Mouse (Mus musculus) left cerebral cortex, adult 9 months (tissue): ENCODE measurements around the gene Adcy9.
A peak's percentile ranks its signal among the peaks of the same experiment; 100 is the strongest.
"Not testable (repeated sequence)": the region's sequence is repeated elsewhere in the genome, so short reads cannot be mapped to it uniquely, and the experiment has no call there.

Source experiments
- DNase-seq, 2 experiments: peaks; one replicate each; pipeline ENCODE4 v3.0.0; 2022; ENCODE audit warnings: low spot score in 2 of 2

The Adcy9 gene

DNA sequence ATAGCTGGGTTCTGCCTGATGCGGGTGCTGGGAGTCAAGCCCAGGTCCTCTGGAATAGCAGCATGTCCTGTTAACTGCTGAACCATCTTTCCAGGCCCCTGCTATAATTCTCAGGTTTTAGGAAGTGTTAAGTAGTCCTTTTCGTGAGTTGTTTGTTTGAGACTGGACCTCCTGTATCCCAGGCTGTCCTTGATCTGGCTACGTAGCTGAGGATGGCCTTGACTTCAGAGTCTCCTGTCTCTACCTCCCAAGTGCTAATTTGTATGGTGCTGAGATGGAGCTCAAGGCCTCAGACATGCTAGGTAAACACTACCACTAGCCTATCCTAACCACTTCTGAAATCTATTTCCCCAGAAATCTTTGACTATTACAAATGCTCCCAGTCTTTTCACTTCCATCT, 37.9 kb downstream of the Adcy9 start:
- no peak for DNase-seq

DNA sequence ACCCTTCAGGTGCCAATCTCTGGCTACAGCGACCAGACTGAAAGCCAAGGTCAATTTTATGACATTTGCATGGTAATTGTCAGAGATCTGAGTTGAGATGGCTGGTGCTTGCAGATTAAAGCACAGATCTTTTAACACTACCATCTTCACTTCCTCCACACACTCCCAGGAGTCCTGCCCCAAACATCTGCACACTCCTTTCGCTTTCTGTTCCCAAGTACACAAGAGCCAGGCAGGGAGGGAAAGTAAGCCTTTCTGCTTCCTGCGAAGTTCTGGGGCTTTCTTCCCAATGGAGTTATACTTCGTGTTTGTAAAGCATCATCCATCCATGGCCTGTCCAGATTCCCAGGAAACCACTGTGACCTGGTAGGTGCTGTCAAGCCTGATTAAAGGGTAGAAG, 38.8 kb downstream of the Adcy9 start:
- DNase-seq = no peak

DNA sequence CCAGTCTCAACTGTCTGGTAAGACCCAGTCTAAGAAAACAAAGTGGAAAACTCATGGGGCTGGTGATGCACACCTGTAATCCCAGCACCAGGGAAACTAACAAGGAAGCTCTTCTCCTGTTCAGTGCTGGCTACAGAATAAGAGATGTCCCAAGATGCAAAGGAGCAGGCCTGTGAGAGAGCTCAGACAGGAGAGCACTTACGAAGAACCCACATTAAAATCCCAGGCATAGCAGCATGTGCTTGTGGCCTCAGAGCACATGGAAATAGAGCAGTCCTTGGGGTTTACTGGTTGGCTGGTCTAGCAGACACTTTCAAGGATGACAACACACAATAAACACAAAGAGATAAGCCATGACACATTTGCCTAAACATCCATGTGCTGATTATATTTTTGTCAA, 41.5 kb downstream of the Adcy9 start:
- no peak for DNase-seq

DNA sequence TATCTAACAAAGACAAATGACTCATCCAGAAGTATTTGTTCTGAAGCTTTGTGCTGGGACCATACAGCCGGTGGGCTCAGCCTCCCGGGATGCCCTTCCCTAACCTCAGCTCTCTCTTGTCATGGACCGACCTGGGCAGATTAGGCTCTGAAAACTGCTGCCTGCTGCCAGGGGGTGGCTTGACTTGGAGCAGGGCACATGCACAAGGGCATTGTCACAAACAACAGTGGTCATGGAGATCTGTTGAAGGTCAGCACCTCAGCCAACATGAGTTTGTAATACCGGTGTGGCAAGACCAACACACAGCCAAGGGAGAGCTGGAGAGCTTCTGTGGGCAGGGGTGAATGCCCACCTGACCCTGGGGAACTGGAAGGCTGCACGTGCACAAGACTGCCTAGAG, 42.7 kb downstream of the Adcy9 start:
- no peak for DNase-seq

DNA sequence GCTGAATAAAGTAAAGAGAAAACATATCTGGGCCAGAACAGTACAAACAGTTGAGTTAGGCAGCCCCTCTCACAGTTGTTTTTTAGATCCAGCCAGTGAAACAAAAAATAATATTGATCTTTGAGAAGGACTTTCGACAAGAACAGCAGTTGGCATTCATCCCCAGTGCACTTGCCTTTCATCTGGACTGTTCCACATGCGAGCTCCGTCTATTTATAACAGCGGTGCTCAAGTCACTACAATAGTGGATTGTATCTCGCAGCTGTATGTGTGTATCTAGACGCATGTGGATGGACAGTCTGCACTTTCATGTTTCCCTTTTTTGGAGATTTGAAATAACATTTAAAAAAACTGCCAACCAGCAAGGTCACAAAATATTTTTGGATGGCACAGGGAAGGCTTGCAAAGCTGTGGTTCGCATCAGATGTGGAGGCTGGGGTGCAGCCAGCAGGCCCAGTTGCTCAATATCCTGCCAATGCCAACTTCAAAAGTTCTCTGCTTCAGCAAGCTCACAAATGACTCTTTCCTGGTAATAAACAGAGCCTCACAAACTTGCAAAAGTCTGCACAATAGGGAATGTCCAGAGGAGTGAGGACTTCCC, 45.4 kb downstream of the Adcy9 start:
- DNase-seq = peak in 1 of 2 experiments; percentile 37

DNA sequence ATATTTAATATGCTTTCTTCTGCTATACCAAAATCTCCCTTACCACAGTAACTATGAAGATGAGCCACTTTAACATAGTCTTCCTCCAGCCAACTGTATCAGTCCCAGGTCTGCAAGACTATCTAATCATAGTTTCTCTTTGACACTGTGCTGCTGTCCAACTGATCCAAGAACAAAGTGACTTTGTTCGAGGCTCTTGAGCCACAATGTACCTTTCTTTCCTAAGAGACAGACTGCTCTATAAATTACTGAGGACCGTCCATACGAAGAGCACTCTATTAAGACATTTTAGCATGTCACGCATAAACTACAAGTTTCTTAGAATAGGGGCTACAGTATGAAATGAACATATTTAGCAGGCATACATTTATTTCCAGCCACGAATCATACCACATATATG, 46.0 kb downstream of the Adcy9 start:
- DNase-seq = no peak

DNA sequence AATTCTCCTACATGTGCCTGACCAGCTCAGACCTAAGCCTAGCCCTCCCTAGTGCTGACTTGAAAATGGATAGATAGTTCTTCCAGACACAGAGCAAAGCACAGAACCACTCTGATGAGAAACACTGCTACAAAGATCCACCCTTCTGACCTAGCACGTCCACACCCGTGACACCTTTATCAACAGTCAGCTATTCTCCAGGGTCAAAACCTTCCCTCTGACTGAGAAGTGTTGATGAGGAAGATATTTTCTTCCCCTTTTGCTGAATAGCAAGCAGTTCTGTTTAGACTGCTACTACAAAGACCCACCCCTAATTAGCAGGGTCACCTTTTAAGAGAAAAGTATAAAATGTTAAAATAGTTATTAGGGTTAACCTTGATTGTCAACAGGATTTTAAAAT, 49.3 kb downstream of the Adcy9 start:
- DNase-seq = no peak

DNA sequence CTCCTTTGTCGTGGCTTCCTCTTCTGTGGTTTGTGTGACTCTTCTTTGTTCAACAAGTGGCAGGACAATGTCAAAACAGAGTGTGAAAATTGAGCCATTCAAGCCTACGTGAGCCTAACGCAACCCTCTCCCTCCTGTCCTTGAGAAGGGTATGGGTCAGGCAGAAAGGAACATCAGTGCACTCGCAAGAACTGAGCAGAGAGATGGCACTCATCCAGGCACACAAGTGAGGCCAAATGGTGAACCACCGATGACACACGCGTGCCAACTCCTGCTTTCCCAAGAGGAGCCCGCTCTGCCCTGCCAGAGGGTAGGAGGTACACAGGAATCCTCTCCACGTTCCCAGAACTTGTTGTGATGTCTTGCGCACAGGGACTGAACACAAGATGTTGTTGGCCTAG, 50.2 kb downstream of the Adcy9 start:
- no peak for DNase-seq

DNA sequence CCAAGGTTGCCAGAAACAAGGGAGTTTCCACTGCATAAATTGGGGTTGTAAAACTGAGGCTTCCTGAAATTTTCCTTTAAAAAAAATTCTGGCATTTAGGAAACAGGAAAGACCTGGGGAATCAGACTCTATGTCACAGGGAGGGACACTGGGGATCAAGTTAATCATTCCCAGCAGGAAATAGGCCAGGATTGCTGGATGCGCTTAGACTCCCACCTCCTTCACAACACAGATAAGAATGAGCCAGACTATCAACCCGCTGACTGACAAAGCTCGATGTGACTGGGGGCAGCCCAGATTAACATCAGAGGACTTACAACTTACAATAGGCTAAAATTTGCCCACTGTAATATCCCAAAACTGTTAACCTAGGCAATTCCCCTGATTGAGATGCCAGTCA, 52.4 kb downstream of the Adcy9 start:
- no peak for DNase-seq

DNA sequence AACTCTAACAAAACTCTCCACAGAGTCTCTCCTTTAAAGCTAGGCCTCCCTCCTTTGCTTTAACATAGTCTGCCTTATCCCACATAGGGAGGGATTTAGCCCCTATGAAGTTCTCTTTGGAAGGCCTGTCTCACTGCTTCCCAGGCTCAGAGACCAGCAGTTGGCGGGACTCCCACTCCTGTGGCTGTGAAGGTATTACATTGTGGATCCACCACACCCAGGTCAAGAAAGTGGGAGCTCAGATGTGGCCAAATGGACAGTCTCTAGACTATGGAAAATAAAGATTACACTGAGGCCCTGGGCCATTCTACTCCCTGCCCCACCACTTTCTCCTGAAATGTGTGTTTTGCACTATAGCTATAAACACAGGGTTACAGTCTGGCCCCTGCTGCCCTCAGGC, 53.0 kb downstream of the Adcy9 start:
- DNase-seq = no peak

DNA sequence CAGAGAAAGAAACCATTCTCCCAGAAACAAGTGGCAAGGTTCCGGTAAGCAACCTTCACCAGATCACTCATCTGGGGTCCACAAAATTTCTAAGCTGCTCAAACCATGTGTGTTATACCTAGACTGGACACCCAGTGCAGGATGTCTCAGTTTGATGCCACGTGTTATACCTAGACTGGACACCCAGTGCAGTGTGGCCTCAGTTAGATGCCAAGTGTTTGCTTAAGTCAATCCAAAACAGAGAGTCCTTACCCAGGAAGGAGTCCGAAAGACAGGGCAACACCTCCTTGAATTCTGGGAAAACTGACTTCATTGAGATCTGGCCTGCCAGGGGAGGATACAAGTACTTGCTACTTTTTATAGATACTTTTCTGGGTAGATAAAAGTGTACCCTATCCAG, 53.6 kb downstream of the Adcy9 start:
- DNase-seq = no peak

DNA sequence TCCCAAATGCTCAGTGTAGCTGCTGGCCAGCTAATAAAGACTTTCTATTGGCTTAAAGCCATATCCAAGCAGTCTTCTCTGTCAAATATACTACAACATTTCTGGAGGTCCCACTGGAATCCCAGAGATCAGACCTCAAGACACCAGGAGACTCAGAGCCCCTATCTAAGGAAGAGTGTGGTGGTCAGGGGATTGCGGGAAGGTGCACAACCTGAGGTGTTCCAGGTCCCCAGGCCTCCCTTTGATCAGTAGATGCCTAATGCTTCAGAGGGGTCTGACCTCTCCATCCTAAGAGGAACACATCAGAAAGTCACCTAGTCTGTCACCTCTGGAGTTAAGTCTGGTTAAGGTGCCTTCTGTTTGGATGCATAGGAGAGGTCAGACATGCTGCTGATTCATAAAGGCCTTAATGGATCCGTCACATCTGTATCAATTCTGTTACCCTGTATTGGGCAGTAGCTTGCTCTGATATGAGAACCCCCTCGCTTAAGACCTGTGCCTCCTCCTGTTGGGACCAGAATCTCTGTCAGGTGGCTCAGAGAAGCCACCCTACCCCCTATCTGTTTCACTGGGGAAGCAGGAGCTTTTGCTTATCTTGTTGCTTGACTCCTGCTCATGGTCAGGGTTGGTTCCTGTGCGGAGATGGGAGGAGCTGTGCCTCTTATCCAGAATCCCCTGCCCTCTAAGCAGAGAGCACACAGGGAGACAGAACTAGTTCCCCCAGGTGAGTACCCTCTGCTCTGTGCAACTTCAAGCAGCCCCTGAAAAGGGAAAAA, 56.8 kb downstream of the Adcy9 start:
- DNase-seq = no peak

DNA sequence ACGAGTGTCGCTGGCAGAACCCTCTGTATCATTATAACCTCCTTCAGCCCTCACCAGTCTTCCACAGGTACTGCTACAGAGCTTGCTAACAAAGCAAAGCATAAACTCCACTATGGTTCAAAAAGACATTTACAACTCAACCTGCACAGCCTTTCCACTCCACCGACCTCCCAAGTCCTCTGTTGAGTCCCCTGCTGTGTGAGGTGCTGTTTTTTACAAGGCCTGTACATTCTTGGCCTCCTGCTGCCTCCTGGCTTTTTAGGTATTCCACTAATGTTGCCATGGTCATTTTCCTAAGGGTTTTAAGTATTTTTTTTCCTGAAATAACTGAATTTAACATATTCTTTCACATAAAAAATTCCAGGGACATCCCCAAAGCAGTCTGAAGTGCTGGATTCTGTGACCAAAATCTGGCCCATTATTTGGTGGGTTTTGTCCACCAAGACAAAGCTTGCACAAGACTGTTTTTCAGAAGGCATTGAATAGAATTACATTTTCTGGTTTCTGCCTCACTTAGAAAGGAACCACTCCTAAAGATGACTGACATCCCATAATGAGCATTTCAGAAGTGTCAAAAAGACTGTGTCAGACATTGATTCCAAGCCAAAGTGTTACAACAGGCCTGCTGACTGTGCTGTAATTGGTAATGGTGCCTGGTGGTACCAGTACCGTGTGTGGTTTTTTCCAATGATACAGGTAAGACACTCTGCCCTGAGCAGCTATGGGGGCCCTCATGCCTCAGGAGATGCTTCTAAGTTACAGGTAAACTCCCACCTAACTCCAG, 64.8 kb downstream of the Adcy9 start:
- no peak for DNase-seq

DNA sequence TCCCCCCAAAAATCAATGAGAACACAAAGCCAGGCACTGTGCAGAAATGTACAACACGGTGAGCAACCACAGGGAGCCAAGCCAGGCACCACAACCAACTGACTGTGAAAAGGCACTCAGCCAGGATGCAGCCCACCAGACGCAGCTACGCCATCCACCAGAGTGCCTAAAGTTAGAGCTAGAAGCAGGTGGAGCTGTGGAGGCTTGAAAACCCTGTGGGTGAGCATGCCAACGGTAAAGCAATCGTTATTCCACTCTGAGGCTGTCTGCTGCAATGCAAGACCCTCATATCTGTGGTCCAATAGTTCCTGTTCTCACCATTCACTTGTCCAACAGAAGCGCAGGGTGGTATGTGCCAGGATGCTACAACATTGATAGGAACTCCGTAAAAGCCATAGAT, 77.7 kb downstream of the Adcy9 start:
- peak in 1 of 2 experiments; percentile 72 for DNase-seq

DNA sequence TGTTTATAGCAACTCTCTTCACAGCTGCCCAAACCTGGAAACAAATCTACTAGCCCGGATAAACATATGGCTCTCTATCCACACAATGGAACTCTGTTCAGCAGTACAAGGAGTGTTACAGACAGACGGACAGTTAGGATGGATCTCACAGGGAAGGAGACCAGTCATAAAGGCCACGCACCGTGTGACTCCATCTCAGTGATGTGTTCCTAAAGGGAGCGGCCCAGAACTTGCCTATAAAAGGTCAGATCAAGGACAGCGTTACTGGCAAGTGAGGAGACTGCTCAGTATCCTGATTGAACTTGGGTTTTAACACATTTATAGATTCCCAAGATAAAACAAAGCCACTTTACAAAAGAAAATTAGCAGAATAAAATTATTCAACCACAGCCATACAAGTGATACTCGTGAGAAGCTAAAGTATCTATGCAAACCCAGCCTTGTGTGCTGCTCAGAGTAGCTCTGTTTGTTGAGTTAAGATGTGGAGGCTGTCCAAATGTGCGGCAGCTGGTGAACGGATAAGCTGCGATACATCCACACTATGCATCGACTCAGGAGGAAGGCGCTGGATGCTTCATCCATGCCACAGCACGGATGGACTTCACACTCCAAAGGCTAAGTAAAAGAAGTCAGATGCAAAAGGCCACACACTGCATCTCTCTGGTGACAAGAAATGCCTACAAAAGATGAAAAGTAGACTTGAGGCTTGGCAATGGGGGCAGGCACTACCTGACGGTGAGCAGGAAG, 78.8 kb downstream of the Adcy9 start:
- peak in 1 of 2 experiments; percentile 57 for DNase-seq

DNA sequence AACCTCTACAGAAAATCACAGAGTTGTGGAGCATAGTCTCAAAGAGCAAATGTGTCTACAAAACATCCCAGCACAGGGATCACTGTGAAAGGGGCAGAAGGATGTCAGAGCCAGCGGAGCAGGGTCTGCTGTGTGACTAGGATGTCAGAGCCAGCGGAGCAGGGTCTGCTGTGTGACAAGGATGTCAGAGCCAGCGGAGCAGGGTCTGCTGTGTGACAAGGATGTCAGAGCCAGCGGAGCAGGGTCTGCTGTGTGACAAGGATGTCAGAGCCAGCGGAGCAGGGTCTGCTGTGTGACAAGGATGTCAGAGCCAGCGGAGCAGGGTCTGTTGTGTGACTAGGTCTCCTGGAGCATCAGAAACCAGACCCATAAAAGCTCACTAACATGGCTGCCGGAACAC, 81.1 kb downstream of the Adcy9 start:
- DNase-seq = not testable (repeated sequence)

DNA sequence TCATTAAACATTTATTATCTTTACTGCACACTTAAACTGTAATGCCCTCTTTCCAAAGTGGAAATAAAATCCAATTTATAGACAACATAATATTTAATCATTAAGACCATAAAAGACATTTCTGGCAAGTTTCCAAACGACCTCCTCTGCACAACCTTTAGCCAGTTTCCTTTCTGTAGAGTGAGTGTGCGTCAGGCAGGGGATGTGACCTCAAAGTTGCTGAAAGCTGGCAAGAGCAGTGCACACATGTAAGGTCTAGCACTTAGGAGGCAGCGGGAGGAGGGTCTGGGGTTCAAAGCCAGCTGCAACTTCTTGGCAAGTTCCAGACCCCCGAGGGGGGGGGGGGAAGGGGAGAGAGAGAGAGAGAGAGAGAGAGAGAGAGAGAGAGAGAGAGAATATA, 83.0 kb downstream of the Adcy9 start:
- DNase-seq = no peak

DNA sequence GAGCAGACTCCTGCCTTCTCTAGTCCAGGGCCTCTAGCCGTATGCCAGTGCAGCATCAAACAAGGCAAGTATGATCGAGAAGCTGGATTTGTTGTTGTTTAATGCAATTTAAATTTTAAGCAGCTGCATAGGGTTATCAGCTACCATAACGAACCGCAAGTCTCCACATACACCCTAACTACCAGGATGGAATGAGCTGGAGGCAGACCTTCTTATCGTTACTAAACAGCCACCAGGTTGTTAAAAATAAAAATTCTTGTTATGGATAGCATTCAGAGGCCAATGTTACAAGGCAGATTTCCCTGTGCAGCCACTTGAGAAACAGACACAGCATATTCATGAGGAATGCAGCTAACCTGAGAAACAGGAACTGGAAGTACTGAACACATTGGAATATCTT, 86.5 kb downstream of the Adcy9 start:
- no peak for DNase-seq

DNA sequence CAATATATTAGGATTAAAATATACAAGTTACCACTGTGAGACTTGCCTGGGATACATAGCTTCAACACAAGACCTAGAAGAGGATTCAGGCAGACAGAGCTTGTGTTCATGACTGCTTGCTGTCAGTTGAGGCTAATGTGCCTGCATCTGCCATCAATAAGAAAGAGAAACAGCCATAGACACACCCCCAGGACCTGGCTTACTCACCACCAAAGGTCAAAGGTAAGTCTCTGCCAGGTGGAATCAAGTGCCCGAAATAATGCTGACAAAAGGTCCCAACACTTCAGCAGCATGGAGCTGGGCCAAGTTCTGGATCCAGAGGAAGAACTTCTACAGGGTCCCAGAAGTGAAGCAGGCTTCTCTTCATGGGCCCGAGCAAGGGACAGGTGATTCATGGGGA, 86.9 kb downstream of the Adcy9 start:
- no peak for DNase-seq

DNA sequence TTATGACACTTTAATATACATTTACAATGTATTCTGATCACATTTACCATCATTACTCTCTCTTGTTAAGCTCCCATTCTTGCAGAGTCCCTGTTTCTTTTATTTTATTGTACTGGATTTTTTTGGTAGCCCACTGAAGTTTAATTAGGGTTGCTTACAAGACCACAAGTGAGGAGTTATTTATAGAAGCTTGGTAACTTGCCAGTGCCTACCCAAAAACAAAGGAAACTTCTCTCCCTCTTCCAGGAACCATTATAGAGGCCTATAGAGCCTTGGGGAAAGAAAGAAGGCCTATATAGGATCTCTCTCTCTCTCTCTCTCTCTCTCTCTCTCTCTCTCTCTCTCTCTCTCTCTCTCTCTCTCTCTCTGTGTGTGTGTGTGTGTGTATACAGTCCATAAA, 93.2 kb downstream of the Adcy9 start:
- DNase-seq = no peak

DNA sequence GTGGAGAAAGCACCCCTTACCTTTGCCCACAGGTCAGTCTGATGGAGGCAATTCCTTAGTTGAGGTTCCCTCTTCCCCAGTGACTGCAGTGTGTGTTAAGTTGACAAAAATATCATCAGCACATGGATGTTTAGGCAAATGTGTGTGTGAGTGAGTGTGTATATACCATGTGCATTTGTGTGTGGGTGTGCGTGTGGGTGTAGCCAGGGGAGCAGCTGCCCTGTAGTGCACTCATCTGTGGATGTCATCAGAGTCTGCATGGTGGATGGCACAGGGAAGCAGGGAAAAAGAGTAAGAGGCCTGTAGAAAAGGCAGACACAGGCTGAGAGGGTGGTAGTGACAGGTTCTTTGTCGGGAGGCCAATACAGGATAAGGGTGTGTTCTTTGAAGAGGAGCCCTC, 94.5 kb downstream of the Adcy9 start:
- DNase-seq = peak in 1 of 2 experiments; percentile 51

DNA sequence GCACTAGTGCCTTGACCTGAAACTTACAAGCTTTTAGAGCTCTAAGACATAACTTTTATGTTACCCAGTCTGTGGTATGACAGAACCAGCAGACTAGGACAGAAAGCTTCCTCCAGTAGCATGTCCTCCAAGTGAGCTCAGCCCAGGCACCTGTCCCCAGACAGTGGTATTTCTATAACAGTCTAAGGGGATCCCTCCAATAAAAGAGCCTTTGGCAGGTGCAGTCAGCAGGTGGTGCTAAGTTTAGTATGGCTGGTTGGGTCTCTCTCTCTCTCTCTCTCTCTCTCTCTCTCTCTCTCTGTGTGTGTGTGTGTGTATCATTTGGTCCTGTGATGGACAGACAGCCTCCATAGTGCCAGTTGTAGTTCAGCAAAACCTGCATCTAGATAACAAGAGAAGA, 95.3 kb downstream of the Adcy9 start:
- no peak for DNase-seq
